Mouse (Mus musculus) CD8-positive naive resting alpha-beta T cell, adult 2 months (primary cell): ENCODE data around the gene Ncbp2.
A peak's percentile ranks its signal among the peaks of the same experiment; 100 is the strongest.

ENCODE experiments used
- DNase-seq, 2 experiments: peaks; one replicate each; pipeline ENCODE4 v3.0.0; 2022; ENCODE audit warnings: low read depth in 2 of 2, low spot score in 2 of 2

Ncbp2 gene

DNA sequence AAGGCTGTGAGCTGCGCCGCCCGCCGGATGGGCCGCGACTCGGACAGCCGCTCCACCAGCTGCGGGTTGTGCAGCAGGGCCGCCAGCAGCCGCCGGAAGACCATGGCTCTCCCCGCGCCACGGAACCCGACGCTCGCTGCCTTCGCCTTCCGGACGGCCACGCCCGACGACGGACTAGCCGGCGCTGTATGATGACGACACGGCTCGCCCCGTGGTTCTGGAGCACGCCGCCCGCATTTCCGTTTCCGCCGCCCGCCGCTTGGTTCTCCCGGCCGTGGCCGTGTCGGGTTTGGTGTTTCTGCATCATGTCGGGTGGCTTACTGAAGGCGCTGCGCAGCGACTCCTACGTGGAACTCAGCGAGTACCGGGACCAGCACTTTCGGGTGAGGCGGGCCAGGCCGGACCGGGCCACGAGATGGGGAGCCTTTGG lies at the start of gene Ncbp2, which contains the start of gene 0610012G03Rik:
Gene Ncbp2 (plus strand): TSS at position 169 of the 430 bp plus-strand sequence.
Gene 0610012G03Rik (minus strand): TSS at position 150 of the 430 bp plus-strand sequence.
- DNase-seq, result peak; percentile 93 to 96

DNA sequence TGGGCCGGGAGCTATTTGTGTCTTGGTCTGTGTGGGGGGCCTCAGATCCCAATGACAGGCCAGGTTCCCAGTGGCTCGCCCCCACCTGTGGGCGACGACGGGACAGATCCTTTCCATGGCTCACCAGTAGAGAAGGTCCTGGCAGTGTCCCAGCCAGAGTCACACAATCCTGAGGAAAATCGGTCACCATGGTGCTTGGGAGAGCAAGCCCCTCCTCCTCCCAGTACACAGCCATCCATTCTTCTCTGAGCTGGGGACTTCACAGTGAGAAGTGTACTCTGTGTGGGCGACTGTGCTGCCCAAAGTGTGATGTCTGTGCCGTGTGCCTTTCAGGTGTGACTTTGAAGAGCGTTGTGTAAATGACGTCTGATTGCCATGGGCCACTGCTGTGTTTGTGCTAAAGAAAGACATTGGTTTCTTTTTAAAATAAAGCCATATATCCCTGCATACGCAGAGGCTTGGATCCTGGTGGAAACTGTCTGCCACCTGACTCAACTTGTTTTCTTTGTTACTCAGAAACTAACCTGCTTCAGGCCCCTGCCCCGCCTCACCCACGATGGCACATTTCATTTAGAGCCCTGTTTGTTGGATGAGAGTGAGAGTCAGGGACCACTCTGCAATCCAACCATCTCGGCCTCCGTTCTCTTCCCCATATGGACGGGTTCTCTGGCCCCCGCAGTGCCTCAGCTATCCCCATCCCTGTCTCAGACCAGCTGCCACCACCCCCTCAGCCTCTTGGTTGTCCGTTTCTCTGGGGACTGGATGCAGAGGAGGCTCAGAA lies 49.6 kb upstream of the Ncbp2 start:
- no peak for DNase-seq

DNA sequence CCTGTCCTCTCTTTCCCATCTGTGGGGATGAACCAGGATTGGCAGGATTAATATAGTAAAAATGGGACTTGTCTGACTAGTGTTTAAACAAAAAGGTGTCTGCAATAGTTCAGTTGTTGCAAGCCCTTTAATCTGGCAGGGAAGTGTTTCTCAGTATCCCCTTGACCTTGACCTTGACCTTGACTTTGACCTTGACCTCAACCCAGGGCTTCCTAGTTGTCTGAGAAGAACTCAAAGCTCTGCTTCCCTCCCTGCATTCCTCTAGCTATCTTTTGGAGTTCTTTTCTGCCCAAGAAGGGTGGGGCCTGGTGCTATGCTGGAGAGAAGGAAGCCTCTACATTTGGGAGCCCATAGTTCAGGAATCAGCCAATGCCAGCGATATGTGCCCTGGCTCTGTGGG lies 46.4 kb upstream of the Ncbp2 start:
- DNase-seq, result no peak

DNA sequence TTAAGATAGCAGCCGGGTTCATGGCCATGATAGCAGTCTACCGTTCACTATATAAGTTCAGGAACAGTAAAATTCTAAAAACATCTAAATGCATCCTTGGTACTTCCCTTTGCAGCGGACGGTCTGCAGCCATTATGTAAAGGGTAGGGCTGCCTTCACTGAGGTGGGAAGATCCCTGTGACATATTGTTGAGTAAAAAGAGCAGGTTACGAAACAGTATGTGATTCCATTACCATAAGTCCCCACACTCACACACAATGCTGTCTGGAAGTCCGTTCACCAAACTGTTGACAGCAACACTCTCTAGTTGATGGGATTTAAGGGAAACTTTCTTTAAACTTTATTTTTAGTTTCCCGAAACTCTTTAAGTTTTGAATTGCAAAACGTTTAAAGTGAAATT lies 45.1 kb upstream of the Ncbp2 start:
- DNase-seq, result no peak

GRCm38 (mm10) chr16:31905331-31905730 lies 43.0 kb upstream of the Ncbp2 start:
- peak in 1 of 2 experiments; percentile 4 for DNase-seq

DNA sequence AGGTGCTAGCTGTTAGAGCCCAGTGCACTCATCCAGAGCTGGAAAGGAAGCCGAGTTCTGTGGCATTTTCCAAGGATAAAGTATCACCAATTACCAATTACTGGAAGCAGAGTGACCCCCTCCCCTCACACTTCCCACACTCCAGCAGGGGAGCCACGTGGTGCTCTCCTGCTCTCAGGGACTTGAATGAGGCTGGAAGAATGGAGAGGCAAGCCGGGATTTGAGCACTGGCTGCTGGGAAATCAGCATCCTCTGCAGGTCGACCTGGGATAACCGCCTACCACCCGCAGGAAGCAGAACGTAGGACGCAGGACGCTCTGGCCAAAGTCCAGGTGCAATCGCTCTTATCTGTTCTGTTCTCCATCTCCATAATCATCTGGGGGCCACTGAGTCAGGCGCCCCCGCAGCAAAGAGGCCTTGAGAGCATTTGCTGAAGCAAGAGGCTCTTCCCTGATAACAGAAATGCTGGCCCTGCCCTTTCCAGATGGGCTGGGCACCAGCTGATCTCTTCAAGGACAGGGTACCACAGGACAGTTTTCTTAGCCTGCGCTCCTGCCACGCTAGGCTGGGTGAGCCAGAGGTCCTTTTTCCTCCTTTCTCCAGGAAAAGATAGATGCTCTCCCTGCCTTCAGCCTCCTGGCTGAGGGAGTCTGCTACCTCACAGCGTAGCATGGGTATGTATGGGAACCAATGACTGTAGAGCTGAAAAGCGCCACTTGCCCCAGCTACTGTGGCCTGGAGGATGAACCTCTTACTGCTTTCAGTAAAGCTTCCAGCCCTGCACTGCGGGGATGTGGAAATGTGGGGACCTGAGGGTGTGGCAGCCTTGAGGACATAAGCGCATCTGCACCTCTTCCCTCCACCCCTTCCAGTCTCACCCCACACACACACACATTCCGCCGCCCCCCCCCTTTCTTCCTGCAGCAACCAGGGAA lies 42.2 kb upstream of the Ncbp2 start:
- no peak for DNase-seq

- DNase-seq, result no peak
Observed at GRCm38 (mm10) chr16:31906896-31907295, 41.4 kb upstream of the Ncbp2 start.

DNA sequence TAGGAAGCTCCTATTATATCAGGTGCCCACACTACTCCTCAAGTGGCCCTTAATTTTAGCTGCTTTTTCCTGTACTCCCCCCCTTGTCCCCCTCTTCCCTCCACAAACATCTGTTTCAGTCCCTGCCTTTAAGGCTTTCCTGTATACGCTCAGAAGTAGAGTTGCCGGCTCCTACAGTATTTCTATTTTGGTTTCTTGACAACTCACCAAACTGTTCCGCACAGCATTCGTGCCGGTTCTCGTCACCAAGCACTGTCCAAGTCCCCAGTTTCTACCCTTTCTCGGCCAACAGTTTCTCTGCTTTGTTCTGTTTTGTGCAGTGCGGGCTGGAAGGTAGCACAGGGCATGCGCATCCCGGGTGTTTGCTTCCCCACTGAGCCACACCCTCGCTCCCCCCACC lies 39.4 kb upstream of the Ncbp2 start:
- DNase-seq, result no peak

GRCm38 (mm10) chr16:31910281-31910847 lies 37.9 kb upstream of the Ncbp2 start:
- DNase-seq, result no peak

- DNase-seq, result no peak
Observed at GRCm38 (mm10) chr16:31917776-31918175, 30.5 kb upstream of the Ncbp2 start.

GRCm38 (mm10) chr16:31918248-31918724 lies 30.0 kb upstream of the Ncbp2 start:
- peak; percentile 25 to 57 for DNase-seq

GRCm38 (mm10) chr16:31924368-31924767 lies 23.9 kb upstream of the Ncbp2 start:
- no peak for DNase-seq

DNA sequence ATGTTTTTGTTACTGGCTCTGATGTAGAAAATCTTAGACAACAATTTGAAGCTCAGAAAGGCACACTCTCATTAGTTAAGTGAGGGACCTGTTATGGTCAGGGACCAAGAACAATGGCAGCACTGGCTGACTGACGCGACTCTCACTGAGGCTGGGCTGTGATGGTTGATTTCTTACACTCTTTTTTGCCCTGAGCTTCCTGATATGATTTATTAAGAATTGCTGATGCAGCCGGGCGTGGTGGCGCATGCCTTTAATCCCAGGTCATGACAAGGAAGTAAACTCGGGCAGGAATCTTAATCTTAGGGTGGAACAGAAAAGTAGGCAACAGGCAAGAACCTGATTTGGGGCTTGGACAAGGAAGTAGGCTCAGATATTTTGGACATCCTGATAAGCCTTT lies 22.2 kb upstream of the Ncbp2 start:
- DNase-seq, result no peak

DNA sequence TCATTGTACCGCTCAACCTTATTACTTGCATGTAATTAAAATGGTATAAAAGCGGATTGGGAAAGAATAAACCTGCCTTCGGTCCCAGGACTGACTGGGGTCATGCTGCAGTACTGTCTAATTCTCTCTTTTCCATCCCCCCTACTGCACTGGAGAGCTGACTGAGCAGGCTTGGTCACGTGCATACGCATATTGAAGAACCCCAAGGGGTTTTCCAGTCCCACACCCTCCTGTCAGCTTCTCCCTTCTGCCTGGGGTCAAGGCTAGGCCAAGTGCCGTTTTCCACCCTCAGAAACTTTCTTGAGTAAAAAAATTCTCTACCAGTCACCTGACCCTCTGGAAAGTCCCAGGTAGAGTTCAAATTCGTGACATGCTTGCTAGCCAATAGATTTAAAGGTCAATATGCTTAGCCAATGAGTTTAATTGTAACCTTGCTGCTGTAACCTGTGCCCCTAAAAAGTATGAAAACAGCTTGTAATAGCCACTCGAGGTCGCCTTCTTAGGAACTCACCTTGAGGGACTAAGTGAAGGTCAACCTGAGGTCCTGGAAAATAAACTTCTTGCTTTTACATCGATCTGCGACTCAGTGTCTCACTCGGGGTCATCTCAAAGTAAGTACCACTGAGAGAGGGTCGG lies 21.6 kb upstream of the Ncbp2 start:
- DNase-seq, result no peak

DNA sequence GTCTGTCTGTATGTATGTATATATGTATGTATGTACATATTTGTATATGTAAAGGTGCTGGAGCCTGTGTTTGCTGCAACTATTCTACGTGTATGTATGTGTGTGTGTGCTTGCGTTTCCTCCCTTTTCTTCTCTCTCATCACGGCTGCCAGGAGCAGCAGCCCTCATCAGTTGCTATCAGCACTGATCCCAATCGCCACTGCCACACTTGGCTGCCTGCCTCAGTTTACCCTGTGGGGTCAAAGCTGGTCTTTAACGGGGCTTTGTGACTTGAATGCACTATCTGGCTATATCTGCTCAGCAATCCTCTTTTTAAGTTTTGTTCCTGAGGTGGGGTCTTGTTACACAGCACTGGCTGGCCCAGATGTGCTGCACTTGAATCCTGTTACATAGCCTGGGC lies 20.9 kb upstream of the Ncbp2 start:
- no peak for DNase-seq

DNA sequence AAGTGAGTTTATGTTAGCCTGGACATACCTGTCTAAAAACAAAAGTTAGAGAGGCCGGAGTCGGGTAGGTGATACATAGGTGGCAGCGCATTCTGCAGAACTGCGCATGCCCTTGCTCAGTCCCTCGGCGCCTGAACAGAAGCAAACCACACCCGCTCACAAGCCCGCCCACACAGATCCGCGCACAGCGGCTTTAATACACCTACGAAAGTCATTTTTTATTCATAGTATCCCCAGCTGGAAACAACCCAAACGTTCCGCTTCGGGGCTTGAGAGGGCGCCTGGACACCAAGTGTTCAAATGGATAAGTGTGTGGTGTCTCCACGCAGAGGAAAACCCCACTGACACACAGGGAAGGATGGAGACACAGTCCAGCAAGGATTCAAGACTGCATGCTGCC lies 17.0 kb upstream of the Ncbp2 start:
- DNase-seq, result no peak

DNA sequence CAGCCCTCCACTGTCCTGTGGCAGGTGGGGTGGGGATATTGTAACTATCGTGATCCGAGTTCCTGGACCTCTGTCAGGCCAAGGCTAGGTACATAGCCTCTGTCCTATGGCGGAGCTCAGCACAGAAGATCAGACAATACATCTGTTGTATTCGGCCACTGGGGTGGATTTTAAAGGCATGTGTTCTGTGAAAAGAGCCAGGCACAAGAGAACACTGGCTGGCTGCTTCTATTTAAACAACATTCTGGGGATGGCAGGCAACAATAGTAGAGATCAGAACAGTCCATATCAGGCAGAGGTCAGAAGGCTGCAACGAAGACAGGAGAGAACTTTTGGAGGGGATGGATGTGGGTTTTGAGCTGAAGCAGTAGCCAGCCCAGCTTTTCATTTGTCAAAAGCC lies 16.1 kb upstream of the Ncbp2 start:
- no peak for DNase-seq

DNA sequence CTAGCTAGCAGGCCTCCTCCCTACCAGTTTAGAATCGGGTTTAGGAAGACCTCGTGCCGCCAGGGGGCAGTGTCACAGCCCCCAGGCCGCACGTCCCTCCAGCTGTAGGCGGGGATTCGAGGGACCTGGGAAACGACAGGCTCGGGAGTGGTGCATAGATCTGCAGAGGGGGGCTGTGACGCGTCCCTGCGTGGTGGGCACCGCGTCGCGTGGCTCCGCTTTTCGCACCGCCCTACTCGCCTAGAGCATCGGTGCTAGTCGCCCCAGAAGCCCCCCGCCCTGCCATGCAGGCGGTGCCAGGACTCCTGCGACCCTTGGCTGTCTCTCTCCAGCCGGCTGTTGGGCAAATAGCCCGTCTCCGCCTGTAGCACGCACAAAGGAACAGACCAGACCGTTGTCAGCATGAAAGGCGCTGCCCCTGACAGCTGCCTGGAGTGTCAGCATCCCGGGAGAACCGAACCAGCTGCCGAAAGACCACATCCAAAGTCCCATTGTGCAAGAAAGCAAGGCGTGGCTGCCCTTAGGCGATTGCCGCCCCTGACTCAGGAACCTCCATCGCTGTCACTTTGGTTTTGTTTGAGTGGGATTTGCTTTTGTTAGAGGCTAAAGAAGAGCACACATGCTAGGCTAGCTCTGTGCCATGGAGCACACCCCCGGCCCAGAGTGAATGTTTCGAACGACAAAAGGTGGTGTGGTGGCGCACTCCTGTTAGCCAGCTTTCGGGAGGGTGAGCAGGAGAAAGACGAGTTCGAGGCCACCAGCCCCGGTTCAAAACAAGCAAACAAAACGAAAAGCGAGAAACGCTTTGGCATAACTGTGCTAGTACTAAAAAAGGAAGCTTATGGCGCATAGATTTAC lies 15.2 kb upstream of the Ncbp2 start:
- peak; percentile 68 to 76 for DNase-seq

DNA sequence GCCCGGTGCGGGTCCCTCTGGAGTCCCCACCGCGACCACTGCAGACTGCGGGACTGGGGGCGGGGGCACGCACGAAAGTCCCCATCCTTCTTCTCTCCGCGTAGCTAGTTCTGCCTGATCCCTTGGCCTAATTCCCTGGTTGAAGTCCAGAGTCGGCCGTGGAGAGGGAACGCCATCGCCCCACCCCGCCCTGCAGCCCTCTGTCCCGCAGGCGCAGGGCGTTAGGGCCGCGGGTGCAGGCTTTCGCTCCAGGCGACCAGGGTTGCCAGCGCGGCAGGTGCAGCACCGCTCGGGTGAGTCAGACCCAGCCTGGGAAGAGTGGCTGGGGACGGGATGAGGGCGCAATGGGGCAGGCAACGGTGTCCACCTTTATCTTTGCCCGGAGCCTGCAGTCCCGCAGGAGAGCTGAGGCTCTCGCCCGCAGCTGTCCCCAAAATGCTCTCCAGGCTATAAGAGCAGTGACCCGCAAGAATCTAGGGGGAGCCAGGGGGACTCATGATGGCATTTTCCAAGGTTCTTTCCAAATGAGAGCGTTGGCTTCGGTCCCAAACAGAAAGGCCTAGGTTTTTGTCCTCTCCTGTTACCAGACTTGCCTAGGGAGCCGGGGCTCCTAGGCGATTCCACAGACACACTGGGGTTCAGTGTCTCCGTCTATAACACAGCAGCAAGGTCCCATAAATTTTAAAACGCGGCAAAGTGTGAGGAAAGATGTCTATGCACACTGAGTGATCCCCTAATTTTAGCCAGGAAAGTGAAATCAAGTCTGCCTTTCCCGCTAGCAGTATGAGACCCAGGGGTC lies 14.4 kb upstream of the Ncbp2 start, which contains the start of gene Pigz:
Gene Pigz (plus strand): TSS at position 101 of the 799 bp plus-strand sequence.
- no peak for DNase-seq
